Mouse (Mus musculus) intestine, embryonic 15.5 days (tissue): ENCODE measurements around the gene Smndc1. TPM values are rescaled to one million over a fixed set of nuclear protein-coding genes. Genes with fewer than 3 reads are reported as not detected.

Experiments used
- ATAC-seq: fragments of 200-750 bp; cut with Nextera tagmentation; 2 replicates; pipeline ENCODE4 v1.8.0; 2017; ENCODE audit warnings: moderate TSS enrichment, moderate library complexity
- H3K27ac ChIP-seq: fragments of 300-500 bp; sonication (generic); 2 replicates; pipeline ENCODE4 v1.5.1; 2015; ENCODE audit warnings: mild to moderate bottlenecking, inconsistent platforms
- H3K27me3 ChIP-seq: fragments of 300-500 bp; sonication (generic); replicated peaks from 2 replicates; pipeline ENCODE4 v1.6.1; 2015; ENCODE audit warnings: inconsistent platforms
- H3K36me3 ChIP-seq: fragments of 300-500 bp; sonication (generic); 2 replicates; pipeline ENCODE4 v1.6.1; 2015; ENCODE audit warnings: inconsistent platforms
- H3K4me1 ChIP-seq: fragments of 300-500 bp; sonication (generic); replicated peaks from 2 replicates; pipeline ENCODE4 v1.6.1; 2015; ENCODE audit warnings: inconsistent platforms
- H3K4me2 ChIP-seq: fragments of 300-500 bp; sonication (generic); replicated peaks from 2 replicates; pipeline ENCODE4 v1.6.1; 2015; ENCODE audit warnings: mild to moderate bottlenecking, inconsistent platforms
- H3K4me3 ChIP-seq: fragments of 300-500 bp; sonication (generic); replicated peaks from 2 replicates; pipeline ENCODE4 v1.5.1; 2015; ENCODE audit warnings: inconsistent platforms
- H3K9ac ChIP-seq: fragments of 300-500 bp; sonication (generic); 2 replicates; pipeline ENCODE4 v1.6.1; 2015; ENCODE audit warnings: inconsistent platforms
- H3K9me3 ChIP-seq: fragments of 300-500 bp; sonication (generic); 2 replicates; pipeline ENCODE4 v1.6.1; 2016; ENCODE audit warnings: inconsistent platforms
- WGBS: fragments of 180-500 bp; shearing (Covaris S2); methylation state at CpG from one replicate; pipeline ENCODE4 v1.1.7; 2015; 5-methylcytosine and 5-hydroxymethylcytosine counted together
- polyA plus RNA-seq: library from polyadenylated mRNA; unstranded; fragments of >200 nt; fragmentation: Nextera tagmentation; extraction: Ambion mirVana; gene quantifications from 2 replicates; pipeline ENCODE4 v1.2.1, GENCODE M21; 2015

Smndc1 gene
- polyA plus RNA-seq, 1 experiment from 2014 or later = 42.7 TPM

- no peak for ATAC-seq
- Histone ChIP-seq H3K9me3 (no peaks in the 10 kb centered on the region), H3K4me2 (no peak overlapping the region), H3K9ac (no peak overlapping the region), H3K36me3 (no peaks in the 10 kb centered on the region), H3K27me3 (no peaks in the 10 kb centered on the region), H3K4me1 (peaks cover 10% of the 10 kb centered on the region; the same call in 1 of the 2 replicates), H3K4me3 (no peak overlapping the region), H3K27ac (no peak overlapping the region)
- 60% methylated on average over 8 of the region's 8 CpGs for WGBS
Measured at GRCm38 (mm10) chr19:53392781-53393343, 2.5 kb upstream of the Smndc1 start.

GRCm38 (mm10) chr19:53391787-53392186 lies 1.4 kb upstream of the Smndc1 start:
- peak overlapping the region; percentile 63 for H3K4me2 ChIP-seq
- no peak overlapping the region for H3K27ac ChIP-seq
- no peaks in the 10 kb centered on the region for H3K9me3 ChIP-seq
- no peak overlapping the region for H3K4me3 ChIP-seq
- H3K27me3 ChIP-seq = no peaks in the 10 kb centered on the region
- no peak overlapping the region for H3K9ac ChIP-seq
- peaks cover 10% of the 10 kb centered on the region; the same call in 1 of the 2 replicates for H3K4me1 ChIP-seq
- 81% methylated on average over 5 of the region's 5 CpGs for WGBS
- ATAC-seq = no peak
- peaks cover 7% of the 10 kb centered on the region; the same call in 1 of the 2 replicates for H3K36me3 ChIP-seq

GRCm38 (mm10) chr19:53391386-53391785 lies 1.0 kb upstream of the Smndc1 start:
- H3K27ac ChIP-seq = no peak overlapping the region
- no peaks in the 10 kb centered on the region for H3K9me3 ChIP-seq
- peak overlapping the region; percentile 63 for H3K4me2 ChIP-seq
- WGBS = 43% methylated on average over 8 of the region's 8 CpGs
- ATAC-seq = no peak
- H3K4me3 ChIP-seq = peak overlapping the region; percentile 100
- peak overlapping the region; percentile 65 for H3K9ac ChIP-seq
- H3K27me3 ChIP-seq = no peaks in the 10 kb centered on the region
- peaks cover 9% of the 10 kb centered on the region; the same call in 1 of the 2 replicates for H3K36me3 ChIP-seq
- peaks cover 10% of the 10 kb centered on the region; the same call in 1 of the 2 replicates for H3K4me1 ChIP-seq

- peak; percentile 91 for ATAC-seq
- Histone ChIP-seq H3K9me3 (no peaks in the 10 kb centered on the region), H3K4me1 (peaks cover 10% of the 10 kb centered on the region; the same call in 1 of the 2 replicates), H3K27me3 (no peaks in the 10 kb centered on the region), H3K36me3 (peaks cover 11% of the 10 kb centered on the region; the same call in 1 of the 2 replicates), H3K9ac (peak overlapping the region; percentile 99), H3K27ac (peak overlapping the region; percentile 98), H3K4me2 (peak overlapping the region; percentile 56), H3K4me3 (peak overlapping the region; percentile 100)
- WGBS = under 1% methylated on average over 57 of the region's 59 CpGs
Measured at GRCm38 (mm10) chr19:53389851-53390431, 437 bp downstream of the Smndc1 start.

GRCm38 (mm10) chr19:53389417-53389816 lies 961 bp downstream of the Smndc1 start:
- Histone ChIP-seq H3K4me3 (peak overlapping the region; percentile 100), H3K4me2 (peak overlapping the region; percentile 56), H3K9me3 (no peaks in the 10 kb centered on the region), H3K9ac (peak overlapping the region; percentile 99), H3K27ac (peak overlapping the region; percentile 98), H3K27me3 (no peaks in the 10 kb centered on the region), H3K4me1 (peaks cover 10% of the 10 kb centered on the region; the same call in 1 of the 2 replicates), H3K36me3 (peaks cover 11% of the 10 kb centered on the region; the same call in 1 of the 2 replicates)
- WGBS = 17% methylated on average over 6 of the region's 6 CpGs
- ATAC-seq = no peak

GRCm38 (mm10) chr19:53383336-53383735 lies 7.0 kb downstream of the Smndc1 start:
- WGBS = 91% methylated on average over 15 of the region's 15 CpGs
- Histone ChIP-seq H3K4me2 (no peak overlapping the region), H3K9me3 (no peaks in the 10 kb centered on the region), H3K4me3 (no peak overlapping the region), H3K27me3 (no peaks in the 10 kb centered on the region), H3K27ac (no peak overlapping the region), H3K36me3 (peaks cover 35% of the 10 kb centered on the region), H3K9ac (no peak overlapping the region), H3K4me1 (no peaks in the 10 kb centered on the region)
- ATAC-seq = no peak

GRCm38 (mm10) chr19:53378421-53378820 lies 12.0 kb downstream of the Smndc1 start:
- no peaks in the 10 kb centered on the region for H3K4me1 ChIP-seq
- no peaks in the 10 kb centered on the region for H3K9me3 ChIP-seq
- no peak overlapping the region for H3K4me2 ChIP-seq
- no peak overlapping the region for H3K4me3 ChIP-seq
- H3K27me3 ChIP-seq = no peaks in the 10 kb centered on the region
- H3K27ac ChIP-seq = no peak overlapping the region
- WGBS = 93% methylated on average over 10 of the region's 10 CpGs
- ATAC-seq = no peak
- H3K9ac ChIP-seq = no peak overlapping the region
- H3K36me3 ChIP-seq = peaks cover 24% of the 10 kb centered on the region

- Histone ChIP-seq H3K4me1 (no peaks in the 10 kb centered on the region), H3K27ac (no peak overlapping the region), H3K4me3 (no peak overlapping the region), H3K9ac (no peak overlapping the region), H3K9me3 (no peaks in the 10 kb centered on the region), H3K27me3 (no peaks in the 10 kb centered on the region), H3K4me2 (no peak overlapping the region), H3K36me3 (peaks cover 19% of the 10 kb centered on the region)
- ATAC-seq = no peak
- WGBS = 81% methylated on average over 8 of the region's 8 CpGs
Measured at GRCm38 (mm10) chr19:53377652-53378051, 12.7 kb downstream of the Smndc1 start.

GRCm38 (mm10) chr19:53375816-53376215 lies 14.6 kb downstream of the Smndc1 start:
- no peak overlapping the region for H3K4me2 ChIP-seq
- no peak for ATAC-seq

GRCm38 (mm10) chr19:53375299-53375698 lies 15.1 kb downstream of the Smndc1 start:
- H3K36me3 ChIP-seq = peaks cover 15% of the 10 kb centered on the region
- ATAC-seq = no peak
- WGBS = 92% methylated on average over 6 of the region's 6 CpGs
- H3K4me1 ChIP-seq = no peaks in the 10 kb centered on the region; the same call in 1 of the 2 replicates
- no peak overlapping the region for H3K27ac ChIP-seq
- H3K27me3 ChIP-seq = no peaks in the 10 kb centered on the region
- H3K4me2 ChIP-seq = no peak overlapping the region
- no peak overlapping the region for H3K4me3 ChIP-seq
- H3K9me3 ChIP-seq = no peaks in the 10 kb centered on the region
- H3K9ac ChIP-seq = no peak overlapping the region

More at GRCm38 (mm10) chr19:53375816-53376215, 14.6 kb downstream of the Smndc1 start:
- H3K27ac ChIP-seq = no peak overlapping the region
- 87% methylated on average over 9 of the region's 9 CpGs for WGBS
- H3K36me3 ChIP-seq = peaks cover 18% of the 10 kb centered on the region
- H3K4me3 ChIP-seq = no peak overlapping the region
- H3K4me1 ChIP-seq = no peaks in the 10 kb centered on the region
- no peaks in the 10 kb centered on the region for H3K27me3 ChIP-seq
- H3K9ac ChIP-seq = no peak overlapping the region
- no peaks in the 10 kb centered on the region for H3K9me3 ChIP-seq

GRCm38 (mm10) chr19:53373570-53373969 lies 16.8 kb downstream of the Smndc1 start:
- no peak for ATAC-seq
- Histone ChIP-seq H3K9ac (no peak overlapping the region), H3K27me3 (no peaks in the 10 kb centered on the region), H3K4me1 (peaks cover 7% of the 10 kb centered on the region; the same call in 1 of the 2 replicates), H3K4me2 (no peak overlapping the region), H3K9me3 (no peaks in the 10 kb centered on the region), H3K27ac (no peak overlapping the region), H3K36me3 (peaks cover 10% of the 10 kb centered on the region), H3K4me3 (no peak overlapping the region)
- 78% methylated on average over 2 of the region's 2 CpGs for WGBS

GRCm38 (mm10) chr19:53371666-53372065 lies 18.7 kb downstream of the Smndc1 start, which contains the start of gene Gm10197:
Gene Gm10197, minus strand, starts transcription at chr19:53371766.
- Histone ChIP-seq H3K4me3 (no peak within 1 kb of the TSS), H3K27me3 (no peaks in the 10 kb centered on the region), H3K9ac (no peak within 1 kb of the TSS)

More at GRCm38 (mm10) chr19:53371666-53372065, 18.7 kb downstream of the Smndc1 start, which contains the start of gene Gm10197:
- H3K9me3 ChIP-seq = no peaks in the 10 kb centered on the region
- H3K4me1 ChIP-seq = peaks cover 9% of the 10 kb centered on the region; the same call in 1 of the 2 replicates
- ATAC-seq = no peak
- no peak within 1 kb of the TSS for H3K4me2 ChIP-seq
- H3K36me3 ChIP-seq = peaks cover 6% of the 10 kb centered on the region
- 90% methylated on average over 13 of the region's 13 CpGs for WGBS
- H3K27ac ChIP-seq = no peak within 1 kb of the TSS
